Mouse (Mus musculus): ENCODE data around the gene Cnr2. TPM values are rescaled to one million over a fixed set of nuclear protein-coding genes. Genes with fewer than 3 reads are reported as not detected.
A peak's percentile ranks its signal among the peaks of the same experiment; 100 is the strongest.

Gene Cnr2
- polyA plus RNA-seq, 1 experiment from 2014 or later = 2.8 TPM

GRCm38 (mm10) chr4:135877742-135878141, 17.5 kb upstream of the Cnr2 start:
- no peak overlapping the region for H3K4me3 ChIP-seq (replicated peaks)
- peaks cover 40% of the 10 kb centered on the region for H3K4me1 ChIP-seq (replicated peaks)
- no peaks in the 10 kb centered on the region for H3K9me3 ChIP-seq (replicated peaks)
- no peak overlapping the region for H3K27ac ChIP-seq (replicated peaks)
- no peak overlapping the region for H3K9ac ChIP-seq
- H3K4me2 ChIP-seq = no peak overlapping the region
- no peak for ATAC-seq (ENCODE audit: insufficient read depth)
- H3K27me3 ChIP-seq = no peaks in the 10 kb centered on the region
- H3K36me3 ChIP-seq (replicated peaks) = peaks cover 2% of the 10 kb centered on the region; the same call in 1 of the 2 replicates
- WGBS (ENCODE audit: insufficient replicate concordance) = 60% methylated on average over 2 of the region's 2 CpGs

- Histone ChIP-seq H3K4me3 (replicated peaks) (no peak overlapping the region), H3K27ac (replicated peaks) (no peak overlapping the region), H3K4me2 (no peak overlapping the region), H3K9ac (no peak overlapping the region), H3K9me3 (replicated peaks) (no peaks in the 10 kb centered on the region), H3K27me3 (no peaks in the 10 kb centered on the region), H3K36me3 (replicated peaks) (no peaks in the 10 kb centered on the region), H3K4me1 (replicated peaks) (peaks cover 44% of the 10 kb centered on the region)
- WGBS (ENCODE audit: insufficient replicate concordance) = 82% methylated on average over 6 of the region's 6 CpGs
- no peak for ATAC-seq (ENCODE audit: insufficient read depth)
Measured at GRCm38 (mm10) chr4:135879021-135879420, 16.2 kb upstream of the Cnr2 start.

- Histone ChIP-seq H3K4me2 (no peak overlapping the region), H3K4me3 (replicated peaks) (no peak overlapping the region), H3K27ac (replicated peaks) (no peak overlapping the region), H3K4me1 (replicated peaks) (peaks cover 38% of the 10 kb centered on the region), H3K36me3 (replicated peaks) (no peaks in the 10 kb centered on the region), H3K9me3 (replicated peaks) (no peaks in the 10 kb centered on the region), H3K27me3 (no peaks in the 10 kb centered on the region), H3K9ac (no peak overlapping the region)
- no peak for ATAC-seq (ENCODE audit: insufficient read depth)
- 80% methylated on average over 6 of the region's 6 CpGs for WGBS (ENCODE audit: insufficient replicate concordance)
Measured at GRCm38 (mm10) chr4:135880018-135880417, 15.2 kb upstream of the Cnr2 start.

- WGBS (ENCODE audit: insufficient replicate concordance) = 72% methylated on average over 10 of the region's 10 CpGs
- H3K27me3 ChIP-seq = no peaks in the 10 kb centered on the region
- no peaks in the 10 kb centered on the region for H3K36me3 ChIP-seq (replicated peaks)
- H3K4me1 ChIP-seq (replicated peaks) = peaks cover 33% of the 10 kb centered on the region
- H3K4me2 ChIP-seq = no peak overlapping the region
- no peak overlapping the region for H3K27ac ChIP-seq (replicated peaks)
- ATAC-seq (ENCODE audit: insufficient read depth) = no peak
- H3K9me3 ChIP-seq (replicated peaks) = no peaks in the 10 kb centered on the region
- H3K9ac ChIP-seq = no peak overlapping the region
- no peak overlapping the region for H3K4me3 ChIP-seq (replicated peaks)
Measured at GRCm38 (mm10) chr4:135880576-135880975, 14.6 kb upstream of the Cnr2 start.

- Histone ChIP-seq H3K36me3 (replicated peaks) (no peaks in the 10 kb centered on the region), H3K27ac (replicated peaks) (no peak overlapping the region), H3K4me1 (replicated peaks) (peaks cover 18% of the 10 kb centered on the region), H3K9me3 (replicated peaks) (no peaks in the 10 kb centered on the region), H3K4me2 (no peak overlapping the region), H3K27me3 (no peaks in the 10 kb centered on the region), H3K9ac (no peak overlapping the region), H3K4me3 (replicated peaks) (no peak overlapping the region)
- no peak; the same call in 1 of the 2 replicates for ATAC-seq (ENCODE audit: insufficient read depth)
- 55% methylated on average over 6 of the region's 6 CpGs for WGBS (ENCODE audit: insufficient replicate concordance)
Measured at GRCm38 (mm10) chr4:135882023-135882422, 13.2 kb upstream of the Cnr2 start.

- Histone ChIP-seq H3K4me3 (replicated peaks) (no peak overlapping the region), H3K27me3 (no peaks in the 10 kb centered on the region), H3K9me3 (replicated peaks) (no peaks in the 10 kb centered on the region), H3K4me2 (no peak overlapping the region), H3K36me3 (replicated peaks) (no peaks in the 10 kb centered on the region), H3K4me1 (replicated peaks) (peaks cover 15% of the 10 kb centered on the region), H3K9ac (no peak overlapping the region), H3K27ac (replicated peaks) (peak overlapping the region; percentile 33; the same call in 1 of the 2 replicates)
- no peak for ATAC-seq (ENCODE audit: insufficient read depth)
- 51% methylated on average over 10 of the region's 10 CpGs for WGBS (ENCODE audit: insufficient replicate concordance)
Measured at GRCm38 (mm10) chr4:135883401-135883851, 11.8 kb upstream of the Cnr2 start.

GRCm38 (mm10) chr4:135883881-135884516, 11.2 kb upstream of the Cnr2 start:
- Histone ChIP-seq H3K4me3 (replicated peaks) (no peak overlapping the region), H3K9ac (no peak overlapping the region), H3K4me1 (replicated peaks) (peaks cover 18% of the 10 kb centered on the region), H3K27ac (replicated peaks) (no peak overlapping the region), H3K9me3 (replicated peaks) (no peaks in the 10 kb centered on the region), H3K4me2 (no peak overlapping the region), H3K36me3 (replicated peaks) (no peaks in the 10 kb centered on the region), H3K27me3 (no peaks in the 10 kb centered on the region)
- no peak for ATAC-seq (ENCODE audit: insufficient read depth)
- 47% methylated on average over 7 of the region's 7 CpGs for WGBS (ENCODE audit: insufficient replicate concordance)

- no peak overlapping the region for H3K27ac ChIP-seq (replicated peaks)
- no peaks in the 10 kb centered on the region for H3K27me3 ChIP-seq
- no peak for ATAC-seq (ENCODE audit: insufficient read depth)
- H3K9ac ChIP-seq = no peak overlapping the region
- H3K36me3 ChIP-seq (replicated peaks) = no peaks in the 10 kb centered on the region
- H3K9me3 ChIP-seq (replicated peaks) = no peaks in the 10 kb centered on the region
- no peak overlapping the region for H3K4me3 ChIP-seq (replicated peaks)
- no peak overlapping the region for H3K4me2 ChIP-seq
- WGBS (ENCODE audit: insufficient replicate concordance) = 70% methylated on average over 6 of the region's 6 CpGs
- H3K4me1 ChIP-seq (replicated peaks) = peaks cover 18% of the 10 kb centered on the region
Measured at GRCm38 (mm10) chr4:135884531-135884930, 10.7 kb upstream of the Cnr2 start.

- H3K4me3 ChIP-seq (replicated peaks) = no peak overlapping the region
- no peaks in the 10 kb centered on the region for H3K9me3 ChIP-seq (replicated peaks)
- H3K36me3 ChIP-seq (replicated peaks) = no peaks in the 10 kb centered on the region
- H3K27me3 ChIP-seq = no peaks in the 10 kb centered on the region
- H3K4me1 ChIP-seq (replicated peaks) = peaks cover 18% of the 10 kb centered on the region
- ATAC-seq (ENCODE audit: insufficient read depth) = no peak
- H3K4me2 ChIP-seq = no peak overlapping the region
- H3K9ac ChIP-seq = no peak overlapping the region
- H3K27ac ChIP-seq (replicated peaks) = no peak overlapping the region
- 88% methylated on average over 12 of the region's 12 CpGs for WGBS (ENCODE audit: insufficient replicate concordance)
Measured at GRCm38 (mm10) chr4:135885676-135886075, 9.5 kb upstream of the Cnr2 start.

GRCm38 (mm10) chr4:135886184-135886583, 9.0 kb upstream of the Cnr2 start:
- Histone ChIP-seq H3K4me3 (replicated peaks) (no peak overlapping the region), H3K9ac (no peak overlapping the region), H3K27me3 (no peaks in the 10 kb centered on the region), H3K9me3 (replicated peaks) (no peaks in the 10 kb centered on the region), H3K36me3 (replicated peaks) (no peaks in the 10 kb centered on the region), H3K27ac (replicated peaks) (no peak overlapping the region), H3K4me1 (replicated peaks) (peaks cover 18% of the 10 kb centered on the region), H3K4me2 (no peak overlapping the region)
- ATAC-seq (ENCODE audit: insufficient read depth) = no peak
- WGBS (ENCODE audit: insufficient replicate concordance) = 52% methylated on average over 4 of the region's 4 CpGs

GRCm38 (mm10) chr4:135888448-135889057, 6.6 kb upstream of the Cnr2 start:
- ATAC-seq (ENCODE audit: insufficient read depth) = no peak
- Histone ChIP-seq H3K27ac (replicated peaks) (no peak overlapping the region), H3K36me3 (replicated peaks) (no peaks in the 10 kb centered on the region), H3K4me1 (replicated peaks) (peaks cover 28% of the 10 kb centered on the region), H3K9me3 (replicated peaks) (no peaks in the 10 kb centered on the region), H3K27me3 (no peaks in the 10 kb centered on the region), H3K4me3 (replicated peaks) (no peak overlapping the region), H3K4me2 (no peak overlapping the region), H3K9ac (no peak overlapping the region)
- WGBS (ENCODE audit: insufficient replicate concordance) = 73% methylated on average over 24 of the region's 24 CpGs
